Mouse (Mus musculus) lung, postnatal 0 days (tissue): Measurements from ENCODE around the gene Fyn.

Experiments used
- CTCF ChIP-seq: IDR thresholded peaks from 2 replicates; pipeline ENCODE4 v1.5.1; 2016; ENCODE audit warnings: antibody characterized with exemption, mild to moderate bottlenecking
- EP300 ChIP-seq: IDR thresholded peaks from 2 replicates; pipeline ENCODE4 v1.6.1; 2016; ENCODE audit warnings: antibody characterized with exemption, mild to moderate bottlenecking, control low read depth

GRCm38 (mm10) chr10:39568991-39569390, 200.3 kb downstream of the Fyn start:
- no peak for TF ChIP-seq CTCF
- TF ChIP-seq EP300: no peak
